Mouse (Mus musculus): ENCODE results near the gene Adh7.

Adh7 gene

GRCm38 (mm10) chr3:138254205-138254604, 36.6 kb downstream of the Adh7 start:
- DNase-seq (ENCODE audit: low spot score): peak; percentile 34

GRCm38 (mm10) chr3:138255366-138255765, 37.8 kb downstream of the Adh7 start:
- peak; percentile 31 for DNase-seq (ENCODE audit: low spot score)

GRCm38 (mm10) chr3:138255780-138256550, 38.4 kb downstream of the Adh7 start:
- DNase-seq (ENCODE audit: low spot score): no peak

GRCm38 (mm10) chr3:138260721-138261669, 43.4 kb downstream of the Adh7 start, which contains the start of gene Adh1:
Adh1 (plus strand) TSS chr3:138260991.
- no peak for DNase-seq (ENCODE audit: low spot score)

- peak; percentile 12 for DNase-seq (ENCODE audit: low spot score)
These were observed 45.0 kb downstream of the Adh7 start for GRCm38 (mm10) chr3:138262568-138262967.

- DNase-seq (ENCODE audit: low spot score): no peak
These were observed 45.8 kb downstream of the Adh7 start for GRCm38 (mm10) chr3:138263154-138263930.

- no peak for DNase-seq (ENCODE audit: low spot score)
These were observed 47.1 kb downstream of the Adh7 start for GRCm38 (mm10) chr3:138264648-138265047.

GRCm38 (mm10) chr3:138270507-138270906, 52.9 kb downstream of the Adh7 start:
- DNase-seq (ENCODE audit: low spot score): peak; percentile 22

GRCm38 (mm10) chr3:138271297-138271696, 53.7 kb downstream of the Adh7 start:
- DNase-seq (ENCODE audit: low spot score): no peak

GRCm38 (mm10) chr3:138273080-138273479, 55.5 kb downstream of the Adh7 start:
- DNase-seq (ENCODE audit: low spot score): no peak

DNA sequence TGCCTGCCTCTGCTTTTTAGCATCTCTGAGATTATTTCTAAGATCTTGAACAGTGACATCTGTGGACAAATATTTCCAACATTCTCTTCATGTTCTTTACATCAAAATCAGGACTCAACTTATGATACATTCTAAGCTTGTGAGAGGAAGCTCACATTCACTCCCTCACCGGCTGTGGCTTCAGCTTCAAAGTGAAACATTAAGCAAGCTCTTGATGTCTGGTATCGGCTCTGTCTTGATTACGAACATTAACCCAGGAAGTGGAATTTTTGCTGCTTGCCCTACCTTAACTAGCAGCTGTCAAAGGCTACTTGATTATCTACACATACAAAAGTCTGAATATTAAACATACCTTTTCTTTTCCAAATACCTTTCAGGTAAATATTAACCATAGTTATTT, 57.5 kb downstream of the Adh7 start:
- DNase-seq (ENCODE audit: low spot score): no peak

- DNase-seq (ENCODE audit: low spot score): no peak
These were observed 65.0 kb downstream of the Adh7 start for GRCm38 (mm10) chr3:138282556-138282955.
